Mouse (Mus musculus) forelimb bud, embryonic 11.5 days (tissue): ENCODE results near the gene Tmem243.
A peak's percentile ranks its signal among the peaks of the same experiment; 100 is the strongest.
"Not testable (repeated sequence)": the region's sequence is repeated elsewhere in the genome, so short reads cannot be mapped to it uniquely, and the experiment has no call there.

Experiments
- DNase-seq: peaks from one replicate; pipeline ENCODE4 v3.0.0-alpha.2; 2012; ENCODE audit warnings: low read depth, low spot score

The Tmem243 gene

GRCm38 (mm10) chr5:9106806-9107205 lies 6.3 kb downstream of the Tmem243 start:
- DNase-seq = no peak

- no peak for DNase-seq
These were observed 7.0 kb downstream of the Tmem243 start for GRCm38 (mm10) chr5:9107296-9108089.

- DNase-seq = no peak
These were observed 8.0 kb downstream of the Tmem243 start for GRCm38 (mm10) chr5:9108490-9108889.

- DNase-seq = no peak
These were observed 9.1 kb downstream of the Tmem243 start for GRCm38 (mm10) chr5:9109582-9109981.

- no peak for DNase-seq
These were observed 10.8 kb downstream of the Tmem243 start for GRCm38 (mm10) chr5:9111285-9111684.

GRCm38 (mm10) chr5:9111759-9112158 lies 11.3 kb downstream of the Tmem243 start:
- DNase-seq = peak; percentile 52

GRCm38 (mm10) chr5:9114162-9114561 lies 13.7 kb downstream of the Tmem243 start:
- DNase-seq = no peak

GRCm38 (mm10) chr5:9124134-9124533 lies 23.7 kb downstream of the Tmem243 start:
- no peak for DNase-seq

GRCm38 (mm10) chr5:9128566-9128965 lies 28.1 kb downstream of the Tmem243 start:
- DNase-seq = no peak

GRCm38 (mm10) chr5:9131786-9132185 lies 31.3 kb downstream of the Tmem243 start:
- DNase-seq = no peak

- DNase-seq = no peak
These were observed 35.1 kb downstream of the Tmem243 start for GRCm38 (mm10) chr5:9135588-9135987.

- no peak for DNase-seq
These were observed 40.3 kb downstream of the Tmem243 start for GRCm38 (mm10) chr5:9140724-9141123.

GRCm38 (mm10) chr5:9142376-9142775 lies 41.9 kb downstream of the Tmem243 start:
- DNase-seq = no peak

- no peak for DNase-seq
These were observed 48.9 kb downstream of the Tmem243 start for GRCm38 (mm10) chr5:9149273-9149850.

- DNase-seq = no peak
These were observed 56.3 kb downstream of the Tmem243 start for GRCm38 (mm10) chr5:9156746-9157145.

GRCm38 (mm10) chr5:9157336-9157735 lies 56.9 kb downstream of the Tmem243 start:
- no peak for DNase-seq

GRCm38 (mm10) chr5:9160831-9161455 lies 60.5 kb downstream of the Tmem243 start:
- DNase-seq = peak; percentile 19

GRCm38 (mm10) chr5:9161456-9162041 lies 61.1 kb downstream of the Tmem243 start, which contains the start of gene Dmtf1:
Gene Dmtf1 (minus strand): TSS chr5:9161776.
- DNase-seq = peak; percentile 91

GRCm38 (mm10) chr5:9162088-9162487 lies 61.6 kb downstream of the Tmem243 start:
- peak; percentile 39 for DNase-seq

GRCm38 (mm10) chr5:9163411-9163810 lies 62.9 kb downstream of the Tmem243 start:
- no peak for DNase-seq

GRCm38 (mm10) chr5:9165151-9165550 lies 64.7 kb downstream of the Tmem243 start:
- not testable (repeated sequence) for DNase-seq

- no peak for DNase-seq
These were observed 65.9 kb downstream of the Tmem243 start for GRCm38 (mm10) chr5:9166366-9166765.
